Mouse (Mus musculus) heart, postnatal 36 days (tissue): ENCODE measurements around the gene Hap1. TPM values are rescaled to one million over a fixed set of nuclear protein-coding genes. Genes with fewer than 3 reads are reported as not detected.

Experiments
- DNase-seq, 2 experiments: peaks; one replicate each; pipeline ENCODE4 v3.0.0; 2021 to 2022
- intact Hi-C: fragments of 180-260 bp; cut with DNase I; formaldehyde crosslinking; loops from one replicate; pipeline ENCODE4 v1.15.1; 2025
- total RNA-seq, 2 experiments: library from RNA; stranded (reverse); gene quantifications; 2 replicates each; pipeline ENCODE4 v1.2.3; 2021

Gene Hap1
- total RNA-seq, result 1 to 10 TPM; 1.6 to 1.8 TPM

- intact Hi-C loops, result loop anchor here (2.0 to 10.0 kb wide), 2 partner anchors 33 to 339 kb away; partner anchors contain the start of gene Zfp385c
- DNase-seq, result peak; percentile 74 to 84
Observed at GRCm38 (mm10) chr11:100355972-100356818, at the start of gene Hap1. TSS of gene Hap1 (minus strand) at chr11:100356128.

DNA sequence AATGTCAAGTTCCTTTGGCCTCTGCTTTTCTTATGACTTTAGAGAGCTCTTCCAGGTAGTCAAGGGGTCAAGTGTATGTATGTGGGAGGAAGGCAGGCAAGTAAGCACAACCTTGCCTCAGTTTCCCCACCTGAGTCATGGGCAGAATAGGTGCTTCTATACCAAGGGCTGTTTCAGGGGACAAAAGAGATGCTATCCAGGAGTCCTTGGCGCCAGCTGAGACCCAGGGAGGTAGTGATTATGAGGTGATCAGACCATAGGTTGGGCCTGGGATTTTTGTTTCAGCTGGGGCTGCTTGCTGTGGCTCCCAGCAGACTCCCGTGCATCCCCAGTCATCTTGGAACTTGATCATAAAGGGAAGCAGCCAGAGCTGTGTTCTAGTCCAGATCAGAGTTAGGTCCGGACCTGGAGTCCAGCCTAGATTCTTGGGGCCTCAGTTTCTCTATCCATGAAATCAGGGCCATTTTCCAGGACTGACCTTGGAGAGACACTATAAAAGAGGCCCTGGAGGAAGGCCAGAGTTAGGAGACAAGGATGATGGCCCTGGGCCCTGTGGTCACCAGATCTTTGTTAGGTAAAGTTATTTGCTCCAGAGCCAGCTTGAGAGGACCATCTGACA lies 48.6 kb upstream of the Hap1 start:
- no peak for DNase-seq

GRCm38 (mm10) chr11:100403445-100404134 lies 47.7 kb upstream of the Hap1 start:
- intact Hi-C loops, result loop anchor here (2.0 kb wide), 1 partner anchor 17 kb away; no protein-coding TSS in a partner anchor
- DNase-seq, result no peak

More for the DNA sequence above, 48.6 kb upstream of the Hap1 start:
- intact Hi-C loops, result no loop called here

GRCm38 (mm10) chr11:100402682-100403081 lies 46.8 kb upstream of the Hap1 start:
- intact Hi-C loops, result loop anchor here (2.0 kb wide), 1 partner anchor 16 kb away; no protein-coding TSS in a partner anchor
- no peak for DNase-seq

GRCm38 (mm10) chr11:100402240-100402639 lies 46.3 kb upstream of the Hap1 start:
- peak in 1 of 2 experiments; percentile 63 for DNase-seq
- intact Hi-C loops, result loop anchor here (2.0 kb wide), 1 partner anchor 15 kb away; no protein-coding TSS in a partner anchor

GRCm38 (mm10) chr11:100400842-100401241 lies 44.9 kb upstream of the Hap1 start:
- intact Hi-C loops, result no loop called here
- DNase-seq, result no peak

DNA sequence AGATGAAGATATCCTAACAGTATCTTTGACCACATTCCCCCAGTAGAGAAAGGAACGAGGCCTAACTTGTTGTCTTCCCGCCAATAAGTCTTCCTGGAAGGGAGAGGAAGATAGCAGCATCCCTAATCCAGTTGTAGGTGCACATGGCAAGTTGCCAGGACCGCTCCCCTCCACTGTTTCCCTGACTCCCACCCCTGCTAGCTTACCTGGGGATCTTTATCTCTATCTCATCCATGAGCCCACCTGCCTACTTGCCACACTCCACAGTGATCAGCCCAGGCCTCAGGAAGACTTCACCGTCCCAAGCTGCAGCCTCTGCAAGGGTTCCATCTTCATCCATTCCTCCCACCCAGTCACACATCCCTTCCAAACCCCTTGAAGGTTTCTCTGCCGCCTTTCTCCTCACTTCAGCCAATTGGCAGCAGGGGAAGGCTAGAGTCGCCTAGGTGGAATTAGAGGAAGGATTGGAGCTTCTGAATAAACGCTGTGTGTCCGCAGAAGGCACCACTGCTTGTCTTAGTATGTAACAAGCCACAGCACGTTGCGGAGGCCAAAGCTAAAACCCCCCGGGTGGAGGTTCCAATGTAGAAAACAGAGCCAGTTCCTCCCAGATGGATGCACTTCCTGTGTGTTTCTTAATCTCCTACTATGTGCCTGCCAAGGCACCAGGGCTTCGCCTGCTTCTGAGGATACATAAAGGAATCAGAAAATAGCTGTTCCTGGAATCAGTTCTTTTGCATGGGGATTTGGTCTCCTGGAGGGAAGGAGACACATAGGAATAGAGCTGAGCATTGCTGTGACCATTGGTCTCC lies 44.0 kb upstream of the Hap1 start:
- DNase-seq, result no peak
- intact Hi-C loops, result loop anchor here (10.0 kb wide), 1 partner anchor 565 kb away; no protein-coding TSS in a partner anchor

GRCm38 (mm10) chr11:100399320-100399719 lies 43.4 kb upstream of the Hap1 start:
- DNase-seq, result no peak
- intact Hi-C loops, result loop anchor here (10.0 kb wide), 1 partner anchor 565 kb away; no protein-coding TSS in a partner anchor

DNA sequence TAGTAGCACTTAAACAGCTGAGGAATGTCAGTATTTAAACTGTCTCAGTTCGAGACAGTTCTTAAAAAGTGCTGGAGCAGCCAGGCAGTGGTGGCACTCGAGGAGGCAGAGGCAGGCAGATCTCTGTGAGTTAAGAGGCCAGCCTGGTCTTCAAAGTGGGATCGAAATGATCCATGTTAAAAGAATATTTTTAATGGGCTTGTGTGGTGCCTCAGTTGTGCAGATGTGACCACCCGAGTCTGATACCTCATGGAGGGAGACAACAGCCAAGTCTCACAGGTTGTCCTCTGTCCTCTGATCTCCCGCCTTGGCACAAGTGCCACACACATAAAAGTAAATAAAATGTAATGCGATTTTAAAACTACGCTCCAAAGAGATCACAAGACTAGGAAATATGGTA lies 42.6 kb upstream of the Hap1 start:
- intact Hi-C loops, result loop anchor here (10.0 kb wide), 1 partner anchor 566 kb away; no protein-coding TSS in a partner anchor
- DNase-seq, result no peak

DNA sequence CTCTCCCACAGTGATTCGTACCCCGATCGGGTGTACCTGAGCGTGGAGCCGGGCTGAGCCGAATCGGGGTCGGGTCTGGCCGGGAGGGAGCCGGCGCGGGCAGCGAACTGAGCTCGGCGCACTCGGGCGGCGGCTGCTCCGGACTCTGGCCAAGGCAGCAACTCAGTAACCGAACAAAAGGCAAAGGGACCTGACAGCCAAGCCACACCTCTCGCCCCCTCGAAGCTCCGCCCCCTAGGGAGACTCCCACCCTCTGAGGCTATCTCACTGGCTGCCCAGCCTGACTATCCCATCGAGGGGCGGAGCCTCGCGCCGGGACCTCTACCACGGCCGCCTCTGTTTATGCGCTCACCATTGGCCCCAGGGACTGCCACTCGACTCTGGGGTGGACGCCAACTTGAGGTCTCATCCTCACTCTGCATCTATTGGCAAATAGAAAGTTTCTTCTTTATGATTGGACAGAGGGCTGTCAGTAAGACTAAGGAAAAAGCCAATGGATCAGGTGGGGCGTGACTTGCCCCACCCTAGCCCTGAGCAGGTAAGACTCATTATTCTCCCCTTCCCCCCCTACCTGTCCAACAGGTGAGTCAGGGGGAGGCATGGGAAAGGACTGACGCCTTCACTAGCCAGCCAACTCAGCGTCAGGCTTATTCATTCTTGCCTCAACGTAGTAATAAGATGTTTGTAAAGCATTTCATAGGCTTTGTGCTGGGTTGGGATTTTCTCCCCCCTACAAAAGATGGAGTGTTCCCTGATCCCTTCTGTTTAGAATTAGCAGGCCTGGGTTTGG lies 41.9 kb upstream of the Hap1 start, which contains the start of gene Jup:
Gene Jup, minus strand, starts transcription at position 164 of the 790 bp plus-strand sequence.
- DNase-seq, result peak; percentile 99

DNA sequence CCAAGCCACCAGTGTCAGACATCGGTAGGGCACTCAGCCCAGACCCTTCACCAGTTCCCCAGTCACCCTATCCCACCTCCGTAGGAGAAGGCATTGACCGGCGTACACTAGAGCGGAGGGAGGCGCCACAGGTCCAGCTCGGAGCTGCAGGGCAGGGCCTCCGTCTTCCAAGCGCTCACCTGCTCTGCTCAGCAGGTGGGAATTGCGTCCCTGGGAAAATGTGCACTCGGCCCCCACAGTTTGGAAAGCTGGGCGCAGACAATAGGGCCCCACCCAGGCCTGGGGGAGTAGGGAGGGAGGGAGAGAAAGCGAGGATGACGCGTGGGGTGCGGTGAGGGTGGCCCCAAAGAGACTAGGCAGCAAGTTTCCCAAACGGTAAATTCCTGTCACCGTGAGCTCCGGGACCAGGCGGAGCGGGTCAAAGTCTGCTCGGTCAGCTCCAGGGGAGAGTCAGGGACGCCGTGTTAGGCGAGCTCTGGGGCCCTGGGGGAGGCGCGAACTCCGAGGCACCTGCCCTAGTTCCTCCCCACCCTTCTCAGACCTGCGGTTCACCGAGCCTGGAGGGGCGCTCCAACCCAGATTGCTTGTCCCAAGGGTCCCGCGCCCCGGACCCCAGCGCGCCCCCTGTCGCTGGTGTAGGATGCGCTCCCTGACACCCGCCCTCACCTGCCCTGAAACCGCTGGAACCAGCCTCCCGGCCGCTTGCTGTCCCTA lies 41.1 kb upstream of the Hap1 start:
- DNase-seq, result peak in 1 of 2 experiments; percentile 75
- intact Hi-C loops, result loop anchor here (1.0 to 10.0 kb wide), 3 partner anchors 9 to 568 kb away; partner anchors contain the start of genes Fkbp10 and P3h4

More for the DNA sequence above, 41.9 kb upstream of the Hap1 start, which contains the start of gene Jup:
- intact Hi-C loops, result loop anchor here (1.0 to 10.0 kb wide), 3 partner anchors 9 to 567 kb away; partner anchors contain the start of genes Fkbp10 and P3h4

- intact Hi-C loops, result loop anchor here (2.0 to 10.0 kb wide), 2 partner anchors 19 to 569 kb away; partner anchors contain the start of genes Fkbp10 and P3h4
- DNase-seq, result peak; percentile 42 to 66
Observed at GRCm38 (mm10) chr11:100395861-100396631, 40.1 kb upstream of the Hap1 start.

DNA sequence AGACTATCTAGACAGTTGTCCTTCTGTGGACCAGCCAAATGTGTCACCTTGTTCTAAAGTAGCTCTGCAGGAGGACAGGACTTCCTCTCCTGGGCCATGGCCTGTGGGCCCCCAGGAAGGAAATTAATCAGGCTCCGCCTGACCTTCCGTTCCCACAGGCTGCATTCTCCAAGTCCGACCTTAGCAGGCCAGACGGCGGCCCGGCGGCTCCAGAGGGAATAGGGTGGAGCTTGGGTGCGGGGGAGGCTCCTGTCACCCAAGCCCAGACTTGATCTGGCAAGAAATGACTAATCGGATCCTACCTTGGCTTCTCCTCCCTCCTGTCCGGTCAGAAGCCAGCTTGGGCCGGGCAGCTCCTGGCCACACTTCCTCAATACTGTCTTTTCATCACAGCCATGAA lies 39.3 kb upstream of the Hap1 start:
- intact Hi-C loops, result loop anchor here (10.0 kb wide), 1 partner anchor 570 kb away; no protein-coding TSS in a partner anchor
- peak; percentile 79 to 82 for DNase-seq

DNA sequence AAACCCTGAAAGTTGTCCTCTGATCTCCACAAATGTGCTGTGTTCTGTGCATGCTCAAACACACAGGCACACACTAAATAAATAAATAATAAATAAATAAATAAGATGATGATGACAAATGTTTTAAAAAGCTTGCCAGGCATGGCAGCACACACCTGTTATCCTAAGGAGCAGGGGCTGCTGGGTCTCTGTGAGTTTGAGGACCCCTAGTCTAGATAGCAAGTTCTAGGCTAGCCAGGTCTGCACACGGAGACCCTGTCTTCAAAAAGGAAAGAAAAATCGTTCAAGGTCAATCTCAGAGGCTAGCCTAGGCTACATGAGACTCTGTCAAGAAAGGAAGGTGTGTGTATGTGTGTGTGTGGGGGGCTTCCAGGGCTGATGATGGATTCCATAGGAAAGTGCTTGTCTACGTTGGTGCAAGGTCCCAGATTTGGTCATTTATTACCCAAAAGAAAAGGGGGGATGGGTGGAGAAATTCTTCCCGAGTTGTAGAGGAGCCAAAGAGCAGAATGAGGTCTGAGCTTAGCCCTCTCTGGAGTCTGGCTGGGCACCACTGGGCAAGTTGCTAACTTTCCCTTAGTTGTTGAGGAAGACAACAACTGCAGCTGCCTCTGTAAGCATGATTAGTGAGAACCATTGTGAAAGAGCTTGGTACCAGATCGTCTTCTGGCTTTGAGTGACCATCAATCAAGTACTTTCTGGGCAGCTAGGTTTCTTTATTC lies 38.6 kb upstream of the Hap1 start:
- intact Hi-C loops, result loop anchor here (10.0 kb wide), 1 partner anchor 570 kb away; no protein-coding TSS in a partner anchor
- DNase-seq, result no peak

DNA sequence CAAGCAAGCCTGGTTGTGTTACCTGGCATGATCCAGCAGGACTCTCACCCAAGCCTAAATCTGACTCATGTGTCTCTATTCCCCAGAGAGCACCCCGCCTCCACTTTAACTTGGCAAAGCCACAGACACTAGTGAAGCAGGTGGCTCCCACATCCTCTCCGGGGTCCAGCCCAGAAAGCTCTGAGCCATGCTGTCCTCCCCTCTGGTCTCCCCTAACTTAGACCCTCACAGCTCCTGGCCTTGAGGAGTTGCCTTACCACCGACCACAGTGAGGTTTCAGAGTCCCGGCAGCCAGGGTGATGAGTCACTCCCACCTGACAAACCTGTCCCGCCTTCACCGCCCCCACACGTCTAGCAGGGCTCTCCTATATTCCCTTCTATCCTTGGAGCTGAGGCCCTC lies 37.8 kb upstream of the Hap1 start:
- DNase-seq, result peak; percentile 44 to 62
- intact Hi-C loops, result loop anchor here (10.0 kb wide), 1 partner anchor 571 kb away; no protein-coding TSS in a partner anchor

DNA sequence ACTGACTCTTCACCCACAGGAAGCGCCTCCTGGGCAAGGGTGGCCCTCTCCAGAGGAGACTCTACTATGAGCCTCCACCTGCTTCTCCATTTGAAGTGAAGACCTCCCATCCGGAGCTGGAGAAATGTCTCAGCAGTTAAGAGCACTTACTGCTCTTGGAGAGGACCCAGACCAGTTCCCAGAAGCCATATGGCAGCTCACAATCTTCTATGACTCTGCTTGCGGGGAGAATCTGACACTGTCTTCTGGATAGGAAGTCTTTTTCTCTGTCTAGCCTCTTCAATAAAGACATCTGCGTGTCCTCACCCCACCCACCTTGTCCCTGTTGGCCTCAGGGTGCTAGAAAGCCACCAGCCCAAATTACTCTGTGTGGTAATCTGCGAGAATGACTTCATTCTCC lies 37.0 kb upstream of the Hap1 start:
- intact Hi-C loops, result loop anchor here (10.0 kb wide), 1 partner anchor 572 kb away; no protein-coding TSS in a partner anchor
- DNase-seq, result no peak
